Mouse (Mus musculus) heart, adult 9 months (tissue): ENCODE results near the gene Rrnad1.
A peak's percentile ranks its signal among the peaks of the same experiment; 100 is the strongest.
"Not testable (repeated sequence)": the region's sequence is repeated elsewhere in the genome, so short reads cannot be mapped to it uniquely, and the experiment has no call there.

Experiments used
- DNase-seq, 2 experiments: peaks; one replicate each; pipeline ENCODE4 v3.0.0; 2022; ENCODE audit warnings: low spot score in 2 of 2

Gene Rrnad1

GRCm38 (mm10) chr3:87918551-87918950 is 12.0 kb downstream of the Rrnad1 start:
- no peak for DNase-seq

- no peak for DNase-seq
Measured at GRCm38 (mm10) chr3:87916990-87917389, 13.5 kb downstream of the Rrnad1 start.

- DNase-seq = no peak
Measured at GRCm38 (mm10) chr3:87913891-87914290, 16.6 kb downstream of the Rrnad1 start.

- no peak for DNase-seq
Measured at GRCm38 (mm10) chr3:87913491-87913890, 17.0 kb downstream of the Rrnad1 start.

GRCm38 (mm10) chr3:87910573-87911141 is 19.9 kb downstream of the Rrnad1 start:
- peak; percentile 86 to 87 for DNase-seq

GRCm38 (mm10) chr3:87909874-87910273 is 20.6 kb downstream of the Rrnad1 start:
- DNase-seq = no peak

- no peak for DNase-seq
Measured at GRCm38 (mm10) chr3:87909381-87909780, 21.1 kb downstream of the Rrnad1 start.

- DNase-seq = no peak
Measured at GRCm38 (mm10) chr3:87907906-87908305, 22.6 kb downstream of the Rrnad1 start.

- DNase-seq = no peak
Measured at GRCm38 (mm10) chr3:87906981-87907857, 23.3 kb downstream of the Rrnad1 start.

GRCm38 (mm10) chr3:87906601-87906980 is 23.9 kb downstream of the Rrnad1 start:
- DNase-seq = peak; percentile 68

GRCm38 (mm10) chr3:87905880-87906485 is 24.5 kb downstream of the Rrnad1 start, which contains the start of gene Hdgf:
Gene Hdgf (plus strand): TSS chr3:87906321.
- DNase-seq = peak; percentile 95

- DNase-seq = no peak
Measured at GRCm38 (mm10) chr3:87903821-87904220, 26.7 kb downstream of the Rrnad1 start.

- DNase-seq = not testable (repeated sequence)
Measured at GRCm38 (mm10) chr3:87901959-87902358, 28.6 kb downstream of the Rrnad1 start.

- DNase-seq = no peak
Measured at GRCm38 (mm10) chr3:87901036-87901624, 29.4 kb downstream of the Rrnad1 start.

- no peak for DNase-seq
Measured at GRCm38 (mm10) chr3:87899776-87900175, 30.7 kb downstream of the Rrnad1 start.

- no peak for DNase-seq
Measured at GRCm38 (mm10) chr3:87899266-87899665, 31.3 kb downstream of the Rrnad1 start.

- DNase-seq = no peak
Measured at GRCm38 (mm10) chr3:87893367-87893905, 37.1 kb downstream of the Rrnad1 start.

- no peak for DNase-seq
Measured at GRCm38 (mm10) chr3:87891481-87891880, 39.0 kb downstream of the Rrnad1 start.

- not testable (repeated sequence) for DNase-seq
Measured at GRCm38 (mm10) chr3:87887400-87887799, 43.1 kb downstream of the Rrnad1 start.

GRCm38 (mm10) chr3:87886416-87886815 is 44.1 kb downstream of the Rrnad1 start:
- DNase-seq = peak in 1 of 2 experiments; percentile 8

- DNase-seq = no peak
Measured at GRCm38 (mm10) chr3:87886004-87886365, 44.5 kb downstream of the Rrnad1 start.
